Mouse (Mus musculus) cerebellum, postnatal 36 days (tissue): ENCODE data around the gene Dbil5.
A peak's percentile ranks its signal among the peaks of the same experiment; 100 is the strongest.

Source experiments
- DNase-seq, 2 experiments: peaks; one replicate each; pipeline ENCODE4 v3.0.0; 2021 to 2022; ENCODE audit warnings: mixed read lengths in 2 of 2

The Dbil5 gene

GRCm38 (mm10) chr11:76236136-76236535 is 18.7 kb downstream of the Dbil5 start:
- no peak for DNase-seq

GRCm38 (mm10) chr11:76239750-76240149 is 22.3 kb downstream of the Dbil5 start:
- no peak for DNase-seq

GRCm38 (mm10) chr11:76242901-76243810 is 25.7 kb downstream of the Dbil5 start, which contains the start of the genes Mrm3 and Glod4:
Gene Mrm3, plus strand, starts transcription at chr11:76243715.
Gene Glod4, minus strand, starts transcription at chr11:76243725.
- DNase-seq = peak; percentile 91 to 92

DNA sequence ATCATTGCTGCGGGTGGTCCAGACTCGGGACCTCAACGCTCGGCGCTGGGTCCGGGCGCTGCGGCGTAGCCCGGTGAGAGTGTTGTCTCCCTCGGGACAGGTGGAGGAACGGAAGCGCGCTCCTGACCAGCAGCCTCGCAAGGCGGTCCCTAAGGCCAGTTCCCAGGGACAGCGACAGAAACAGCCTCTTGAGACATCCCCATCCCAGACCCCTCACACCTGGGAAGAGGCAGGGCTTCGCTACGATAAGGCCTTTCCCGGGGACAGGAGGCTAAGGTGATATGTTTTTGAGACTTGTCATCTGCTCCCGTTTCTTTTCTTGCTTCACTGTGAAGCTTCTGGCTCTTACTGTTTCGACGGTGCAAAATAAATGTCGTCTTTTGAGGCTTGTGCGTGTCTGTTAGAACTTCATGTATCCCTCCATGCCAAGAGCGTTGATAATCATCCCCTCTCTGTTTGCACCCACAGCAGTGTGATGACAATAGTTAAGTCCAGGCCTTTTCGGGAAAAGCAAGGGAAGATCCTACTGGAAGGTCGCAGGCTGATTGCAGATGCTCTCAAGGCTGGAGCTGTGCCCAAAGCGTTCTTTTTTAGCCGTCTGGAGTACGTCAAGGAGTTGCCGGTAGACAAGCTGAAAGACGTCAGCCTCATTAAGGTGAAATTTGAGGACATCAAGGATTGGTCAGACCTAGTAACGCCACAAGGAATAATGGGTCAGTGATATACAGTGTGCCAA is 26.6 kb downstream of the Dbil5 start:
- no peak for DNase-seq

DNA sequence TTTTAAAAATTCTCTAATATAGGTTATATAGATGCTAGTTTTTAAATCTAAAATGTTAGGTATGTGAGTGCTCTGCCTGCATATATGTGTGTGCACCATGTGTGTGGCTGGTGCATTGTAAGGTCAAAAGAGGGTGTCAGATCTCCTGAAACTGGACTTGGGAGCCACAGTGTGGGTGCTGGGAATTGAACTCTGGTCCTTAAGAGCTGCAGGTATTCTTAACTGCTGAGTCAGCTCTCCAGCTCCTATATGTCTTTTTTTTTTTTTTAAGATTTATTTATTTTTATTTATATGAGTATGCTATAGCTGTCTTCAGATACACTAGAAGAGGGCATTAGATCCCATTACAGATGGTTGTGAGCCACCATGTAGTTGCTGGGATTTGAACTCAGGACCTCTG is 29.0 kb downstream of the Dbil5 start:
- no peak for DNase-seq

DNA sequence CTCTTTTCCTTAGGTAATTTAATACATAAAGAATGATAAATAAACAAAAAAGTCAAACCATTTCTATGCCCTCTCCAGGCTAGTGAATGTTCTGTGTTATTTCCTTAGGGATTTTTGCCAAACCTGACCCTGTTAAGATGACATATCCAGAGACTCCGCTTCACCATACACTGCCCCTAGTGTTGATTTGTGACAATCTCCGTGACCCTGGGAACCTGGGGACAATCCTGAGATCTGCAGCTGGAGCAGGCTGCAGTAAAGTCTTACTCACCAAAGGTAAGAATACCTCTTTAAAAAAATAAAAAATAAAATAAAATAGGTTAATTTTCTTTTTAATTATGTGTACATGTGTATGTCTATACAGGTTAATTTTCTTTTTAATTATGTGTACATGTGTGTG is 29.8 kb downstream of the Dbil5 start:
- DNase-seq = no peak

- DNase-seq = peak; percentile 76 to 77
Measured at GRCm38 (mm10) chr11:76252036-76252435, 34.6 kb downstream of the Dbil5 start.

DNA sequence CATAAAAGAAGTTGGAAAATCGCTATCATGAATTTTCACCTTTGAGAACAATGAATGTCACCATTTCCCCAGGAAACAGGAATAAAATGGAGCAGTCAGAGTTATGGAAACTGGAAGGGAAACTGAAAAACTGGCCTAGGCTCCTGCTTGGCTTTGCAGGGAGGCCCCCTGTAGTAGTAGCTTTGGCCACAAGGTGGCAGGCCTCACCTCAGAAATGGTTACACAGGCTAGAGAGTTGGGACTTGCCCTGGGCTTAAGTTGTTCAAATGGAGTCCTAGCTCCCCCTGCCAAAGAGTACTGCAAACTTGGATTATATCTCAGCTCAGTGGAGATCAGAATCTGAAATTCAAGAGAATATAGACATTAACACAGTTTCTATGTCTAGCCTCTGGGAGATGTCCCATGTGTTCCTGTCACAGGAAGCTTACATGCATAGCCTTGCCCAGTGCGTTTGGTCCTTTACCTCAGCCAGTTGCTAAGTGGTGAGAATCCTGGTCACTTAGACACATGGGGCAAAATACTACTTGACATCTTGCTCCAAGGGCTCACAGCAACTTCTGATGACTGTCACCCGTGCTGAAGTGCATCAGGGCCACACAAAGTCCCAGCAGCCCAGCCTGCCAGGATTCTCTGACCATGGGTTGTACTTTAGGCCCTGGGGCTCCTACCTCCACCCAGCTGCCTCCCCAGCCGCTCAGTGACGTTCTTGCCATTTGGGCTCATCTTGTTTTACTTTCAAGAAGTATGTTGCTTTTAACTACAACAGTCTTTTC is 35.9 kb downstream of the Dbil5 start:
- DNase-seq = peak; percentile 91 to 95

- peak in 1 of 2 experiments; percentile 6 for DNase-seq
Measured at GRCm38 (mm10) chr11:76253918-76254264, 36.5 kb downstream of the Dbil5 start.

GRCm38 (mm10) chr11:76255431-76256001 is 38.1 kb downstream of the Dbil5 start:
- DNase-seq = peak; percentile 81 to 85

GRCm38 (mm10) chr11:76256129-76256528 is 38.7 kb downstream of the Dbil5 start:
- no peak for DNase-seq

- DNase-seq = peak in 1 of 2 experiments; percentile 7
Measured at GRCm38 (mm10) chr11:76257386-76257785, 40.0 kb downstream of the Dbil5 start.

DNA sequence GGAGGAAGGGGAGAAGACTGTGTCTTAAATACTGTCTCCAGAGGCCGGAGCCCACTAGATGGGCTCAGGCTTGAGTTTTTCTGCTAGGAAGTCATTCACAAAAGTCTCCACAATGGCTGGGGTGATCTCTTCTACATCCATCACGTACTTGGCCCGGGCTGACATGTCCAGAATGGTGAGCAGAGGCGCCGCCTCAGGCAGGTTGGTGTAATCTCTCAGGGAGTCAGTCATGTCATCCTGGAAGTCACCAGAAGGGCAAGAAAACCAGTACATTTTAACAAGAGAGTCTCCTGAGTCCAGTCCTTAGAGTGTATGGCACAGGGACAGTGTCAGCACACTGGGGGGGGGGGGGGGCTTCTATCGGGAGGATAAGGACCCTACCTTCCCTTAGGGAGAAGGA is 41.1 kb downstream of the Dbil5 start:
- peak in 1 of 2 experiments; percentile 12 for DNase-seq

DNA sequence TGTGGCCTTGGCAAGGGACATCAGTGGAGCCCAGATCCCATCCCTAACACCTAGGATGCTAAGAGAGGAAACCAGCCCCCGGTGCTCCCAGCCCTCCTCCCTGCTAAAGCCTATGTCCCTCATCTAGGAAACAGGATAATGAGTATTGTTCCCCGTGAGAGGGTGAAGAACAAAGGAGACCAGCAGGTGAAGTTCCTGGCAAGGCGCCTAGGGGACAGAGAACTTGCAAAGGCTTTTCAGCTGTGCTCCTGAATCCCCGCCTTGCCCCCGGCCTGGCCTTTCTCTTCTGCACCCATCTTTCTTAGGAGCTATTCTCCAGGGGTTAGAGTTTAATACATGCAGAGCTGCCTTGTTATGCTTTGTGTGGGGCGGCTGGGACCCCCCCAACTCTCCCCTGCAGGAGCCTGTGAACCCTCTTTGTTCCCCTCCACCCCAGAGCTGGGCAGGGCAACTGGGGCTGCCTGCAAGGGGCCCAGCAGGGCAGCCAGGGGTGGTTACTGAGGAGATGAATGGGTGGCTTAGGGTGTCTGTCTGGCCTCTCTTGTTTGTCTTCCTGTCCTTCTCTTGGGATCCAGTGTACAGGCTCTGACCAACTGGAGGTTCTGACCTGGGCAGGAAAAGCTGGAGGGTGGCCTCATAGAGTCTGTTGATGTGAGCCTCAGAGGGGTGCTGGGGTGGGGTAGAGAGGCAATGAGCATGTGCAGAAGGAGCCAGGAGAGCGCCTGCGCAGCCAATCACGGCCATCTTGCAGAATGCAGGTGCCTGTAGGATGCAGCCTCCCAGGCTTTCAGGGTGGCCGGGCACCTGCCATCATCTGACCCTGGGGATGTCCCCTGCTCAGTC is 43.0 kb downstream of the Dbil5 start:
- DNase-seq = peak; percentile 28 to 42

- DNase-seq = no peak
Measured at GRCm38 (mm10) chr11:76261224-76261623, 43.8 kb downstream of the Dbil5 start.

DNA sequence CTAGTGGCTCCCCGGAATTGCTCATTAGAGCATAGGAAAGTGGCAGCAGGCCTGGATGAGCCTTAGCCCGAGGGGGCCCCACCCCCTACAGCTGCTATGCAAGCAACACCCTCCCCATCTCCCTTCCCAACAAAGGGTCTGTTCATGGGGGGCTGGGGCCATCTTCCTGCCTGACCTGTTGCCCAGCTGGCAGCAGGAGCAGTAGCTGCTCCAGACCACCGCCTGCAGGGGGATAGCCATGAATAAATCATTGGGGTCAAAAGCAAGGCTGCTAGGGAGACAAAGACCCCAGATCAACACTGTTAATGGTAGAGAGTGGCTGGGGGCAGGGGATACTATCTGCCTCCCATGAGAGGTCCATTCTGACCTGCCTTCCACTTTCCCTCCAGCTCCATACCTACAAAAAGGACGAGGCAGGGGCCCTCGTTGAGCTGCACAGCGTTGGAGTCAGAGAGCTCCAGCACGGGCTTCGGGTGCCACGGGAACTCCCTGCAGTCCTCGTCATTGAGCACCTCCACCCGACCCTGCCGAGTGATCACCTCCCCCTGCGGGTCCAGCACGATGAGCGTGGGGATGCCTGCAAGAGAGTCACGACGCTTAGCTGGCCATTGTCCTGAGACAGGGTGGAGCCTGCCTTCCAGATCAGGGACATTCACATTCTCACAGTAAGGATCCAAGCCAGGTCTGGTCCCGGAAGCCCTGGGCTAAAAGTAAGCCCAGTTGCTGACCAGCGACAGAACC is 45.4 kb downstream of the Dbil5 start:
- peak; percentile 38 to 40 for DNase-seq

DNA sequence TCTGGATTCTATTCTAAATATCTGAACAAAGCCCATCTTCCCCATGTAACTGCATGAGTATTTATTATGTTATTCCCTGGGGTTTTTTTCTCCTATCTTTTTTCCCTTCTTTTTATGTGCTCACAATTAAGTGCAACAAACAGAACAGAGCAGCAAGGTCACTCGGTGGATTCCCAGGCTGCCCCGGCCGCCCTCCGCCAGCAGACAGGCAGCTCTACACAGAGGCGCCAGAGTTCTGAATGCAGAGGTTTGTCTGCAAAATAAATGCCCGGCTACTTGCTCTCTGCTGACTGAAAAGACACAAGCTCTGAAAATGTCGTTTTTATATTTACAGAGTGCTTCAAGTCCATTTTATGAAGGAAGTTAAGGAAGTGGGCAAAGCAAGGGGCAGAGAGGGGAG is 50.1 kb downstream of the Dbil5 start:
- no peak for DNase-seq

- no peak for DNase-seq
Measured at GRCm38 (mm10) chr11:76268001-76268459, 50.6 kb downstream of the Dbil5 start.
